Mouse (Mus musculus): ENCODE results near the gene Sec24c. TPM values are rescaled to one million over a fixed set of nuclear protein-coding genes. Genes with fewer than 3 reads are reported as not detected.

The Sec24c gene
- polyA plus RNA-seq (2012; rRNA removed), result 140 and 144 TPM in 2 replicates

DNA sequence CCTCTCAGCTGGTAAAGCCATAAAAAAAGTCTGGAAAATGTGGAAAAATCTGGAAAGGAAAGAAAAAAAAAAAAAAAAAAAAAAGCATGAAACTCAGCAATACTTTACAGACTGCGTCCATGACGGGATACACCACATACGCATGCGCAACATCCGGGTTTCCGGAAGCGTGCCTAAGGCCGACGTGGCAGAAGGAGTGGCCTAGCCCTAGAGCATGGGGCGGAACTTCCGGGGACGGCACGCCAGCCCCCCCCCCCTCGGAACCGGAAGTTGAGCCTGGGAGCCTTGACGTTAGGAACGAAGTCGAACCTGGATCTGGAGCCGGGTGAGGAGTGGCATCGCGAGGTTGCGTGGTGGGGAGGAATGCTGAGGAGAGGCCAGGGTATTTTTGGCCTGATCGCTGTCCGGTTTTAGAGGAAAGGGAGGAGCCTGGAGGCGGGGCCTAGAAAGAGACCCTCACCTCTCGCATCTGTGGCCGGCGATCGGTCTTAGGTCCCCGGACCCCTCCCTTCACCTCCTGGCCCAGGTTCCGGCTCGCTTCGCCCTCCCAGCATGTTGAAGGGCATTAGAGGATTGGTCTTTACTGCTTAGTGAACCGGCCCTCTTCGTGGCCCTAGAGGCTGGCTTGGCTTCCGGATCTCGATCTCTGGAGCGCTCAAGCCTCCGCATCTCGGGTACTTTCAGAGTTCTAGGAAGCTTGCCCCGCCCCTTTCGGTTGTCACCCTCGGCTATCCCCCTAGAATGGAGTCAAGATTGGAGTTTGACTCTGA, at the start of gene Sec24c:
Gene Sec24c (plus strand): TSS at position 245 of the 770 bp plus-strand sequence.

GRCm38 (mm10) chr14:20640644-20641437, 33.3 kb upstream of the Sec24c start, which contains the start of gene Usp54:
TSS of gene Usp54 (minus strand) at chr14:20641063.

GRCm38 (mm10) chr14:20656361-20656760, 17.7 kb upstream of the Sec24c start, which contains the start of gene Myoz1:
TSS of gene Myoz1 (minus strand) at chr14:20656540.

GRCm38 (mm10) chr14:20668154-20668810, 5.8 kb upstream of the Sec24c start, which contains the start of gene Synpo2l:
TSS of gene Synpo2l (minus strand) at chr14:20668354.

GRCm38 (mm10) chr14:20694884-20695760, 21.0 kb downstream of the Sec24c start, which contains the start of gene Fut11:
TSS of gene Fut11 (plus strand) at chr14:20694968.

DNA sequence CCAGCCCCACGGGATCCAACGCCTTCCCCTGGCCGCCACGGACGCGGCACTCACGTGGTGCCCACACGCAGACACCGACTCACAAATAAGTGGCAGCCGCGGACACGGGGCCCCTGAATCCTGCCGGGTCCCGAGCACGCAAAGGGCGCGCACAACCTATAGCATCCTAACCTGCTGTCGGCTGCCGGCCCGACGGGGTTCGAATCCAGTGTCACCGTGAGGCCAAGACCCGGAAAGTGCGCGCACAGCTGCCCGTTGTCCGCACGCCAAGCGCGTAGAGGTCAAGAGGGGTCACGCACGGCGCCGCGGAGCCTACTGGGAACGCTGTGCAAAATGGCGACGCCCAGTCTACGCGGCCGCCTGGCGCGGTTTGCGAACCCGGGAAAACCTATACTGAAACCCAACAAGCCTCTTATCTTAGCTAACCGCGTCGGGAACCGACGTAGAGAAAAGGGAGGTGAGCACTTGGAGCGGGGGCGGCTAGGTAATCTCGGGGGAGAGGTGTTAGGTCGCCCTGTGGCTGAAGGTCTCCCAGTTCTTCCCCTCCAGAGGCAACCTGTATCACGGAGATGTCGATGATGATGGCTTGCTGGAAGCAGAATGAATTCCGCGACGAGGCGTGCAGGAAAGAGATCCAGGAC, 28.8 kb downstream of the Sec24c start, which contains the start of gene Chchd1:
Gene Chchd1 (plus strand): TSS at position 266 of the 641 bp plus-strand sequence.

DNA sequence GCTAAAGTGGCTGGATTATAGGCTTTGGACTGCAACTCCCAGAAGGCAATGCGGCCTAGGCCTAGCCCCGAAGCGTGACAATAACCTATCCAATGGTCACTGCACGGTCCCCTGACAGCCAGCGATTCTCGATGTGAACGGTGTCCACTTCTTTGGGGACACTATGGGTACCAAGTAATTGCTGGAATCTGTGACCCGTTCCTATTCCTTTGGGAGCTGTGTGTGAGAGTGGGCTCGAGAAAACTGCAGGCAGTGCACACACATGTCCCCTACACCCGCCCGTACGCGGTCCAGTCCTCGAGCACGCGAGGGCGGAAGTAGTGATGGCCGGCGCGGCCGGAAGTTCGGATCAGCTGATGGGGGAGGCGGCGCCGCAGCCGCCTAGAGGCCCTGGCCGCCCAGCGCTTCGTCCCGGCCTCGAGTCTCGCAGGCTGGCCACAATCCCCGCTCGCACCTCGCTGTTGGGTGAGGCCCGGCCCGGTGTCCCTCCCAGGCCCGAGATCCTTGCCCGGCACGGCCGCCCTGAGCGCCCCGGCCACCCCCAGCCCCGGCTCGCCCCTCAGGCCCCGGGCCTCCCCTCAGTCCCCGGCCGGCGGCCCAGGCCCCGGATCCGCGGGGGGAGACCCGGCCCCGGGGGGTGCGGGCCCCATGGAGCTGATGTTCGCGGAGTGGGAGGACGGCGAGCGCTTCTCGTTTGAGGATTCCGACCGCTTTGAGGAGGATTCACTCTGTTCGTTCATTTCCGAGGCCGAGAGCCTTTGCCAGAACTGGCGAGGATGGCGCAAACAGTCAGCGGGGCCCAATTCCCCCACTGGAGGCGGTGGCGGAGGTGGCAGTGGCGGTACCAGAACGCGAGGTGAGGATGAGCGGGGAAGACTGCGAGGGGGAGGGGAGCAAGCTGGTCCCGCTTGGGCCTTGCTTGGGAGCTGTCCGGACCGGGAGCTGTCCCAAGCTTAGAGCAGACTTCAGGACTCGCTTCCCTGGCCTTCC, 33.4 kb downstream of the Sec24c start, which contains the start of gene Zswim8:
Gene Zswim8 (plus strand): TSS at position 352 of the 990 bp plus-strand sequence.

GRCm38 (mm10) chr14:20733952-20734774, 60.1 kb downstream of the Sec24c start, which contains the start of gene Ndst2:
TSS of gene Ndst2 (minus strand) at chr14:20734562.

Other genes starting within 250 kb of the Sec24c start
- gene Cfap70, start 222.1 kb upstream of the Sec24c start, polyA plus RNA-seq (2012; rRNA removed), result 0.69 and 1.2 TPM in 2 replicates
- 19.0 and 28.1 TPM in 2 replicates for gene Anxa7, start 194.2 kb upstream of the Sec24c start, polyA plus RNA-seq (2012; rRNA removed)
- gene Mss51, start 177.4 kb upstream of the Sec24c start, polyA plus RNA-seq (2012; rRNA removed), result 2.2 and 2.3 TPM in 2 replicates
- gene Ppp3cb, start 127.7 kb upstream of the Sec24c start, polyA plus RNA-seq (2012; rRNA removed), result 116 and 117 TPM in 2 replicates
- 23.8 and 24.3 TPM in 2 replicates for gene Usp54, start 33.2 kb upstream of the Sec24c start, polyA plus RNA-seq (2012; rRNA removed)
- 0.07 and 1.5 TPM in 2 replicates for gene Myoz1, start 17.8 kb upstream of the Sec24c start, polyA plus RNA-seq (2012; rRNA removed)
- gene Synpo2l, start 6.0 kb upstream of the Sec24c start, polyA plus RNA-seq (2012; rRNA removed), result 0.11 and 4.0 TPM in 2 replicates
- 19.7 and 22.7 TPM in 2 replicates for gene Fut11, start 20.7 kb downstream of the Sec24c start, polyA plus RNA-seq (2012; rRNA removed)
- gene Chchd1, start 28.7 kb downstream of the Sec24c start, polyA plus RNA-seq (2012; rRNA removed), result 145 and 169 TPM in 2 replicates
- gene Zswim8, start 33.2 kb downstream of the Sec24c start, polyA plus RNA-seq (2012; rRNA removed), result 191 and 210 TPM in 2 replicates
- 30.9 and 40.8 TPM in 2 replicates for gene Ndst2, start 60.3 kb downstream of the Sec24c start, polyA plus RNA-seq (2012; rRNA removed)
- gene Camk2g, start 119.8 kb downstream of the Sec24c start, polyA plus RNA-seq (2012; rRNA removed), result 80.1 and 82.1 TPM in 2 replicates
- 2.2 and 3.1 TPM in 2 replicates for gene Plau, start 162.4 kb downstream of the Sec24c start, polyA plus RNA-seq (2012; rRNA removed)